13 mouse cellular contexts compared by ENCODE assay signal in the genomic region with DNA sequence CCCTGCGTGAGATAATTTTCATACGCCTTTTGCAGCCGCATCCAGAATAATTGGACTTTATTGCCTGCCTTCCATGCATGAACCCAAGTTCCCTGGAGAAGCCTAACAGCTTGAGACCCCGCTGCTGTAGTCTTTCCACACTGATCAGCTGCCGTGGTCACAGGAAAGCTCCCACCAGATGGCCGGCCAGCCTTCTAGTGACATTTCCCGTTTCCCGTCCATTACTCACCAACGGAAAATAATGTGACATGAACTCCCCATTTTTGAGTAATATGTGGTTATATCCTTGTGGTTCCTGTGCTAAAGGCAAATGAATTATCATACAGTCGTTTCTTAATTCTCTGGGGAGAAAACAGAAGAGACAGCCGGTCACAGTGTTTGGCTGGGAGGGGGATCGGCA. TPM values are rescaled to one million over a fixed set of nuclear protein-coding genes. Genes with fewer than 3 reads are reported as not detected.
A peak's percentile ranks its signal among the peaks of the same experiment; 100 is the strongest.
DNase-seq lines count a peak whose midpoint lies in the region; ATAC-seq and TF ChIP-seq lines count a peak whose summit lies in the region.
"Had no signal": no experiment of that assay in that cellular context is flagged by ENCODE, and none has a peak within 500 bp of the region (broad histone marks: within the 10 kb centered on the region; RNA-seq: fewer than 3 reads in every experiment).

No protein-coding gene starts in this region.

- H3K79me2 ChIP-seq in CH12.LX (replicated peaks; ENCODE audit: control insufficient read depth, extremely low read depth, insufficient read depth, poor library complexity, severe bottlenecking) = no peaks in the 10 kb centered on the region

- no peak overlapping the region for H3K27ac ChIP-seq in kidney, embryonic 14.5 days (ENCODE audit: low read depth, low read length)
- no peak overlapping the region for H3K27ac ChIP-seq in CH12.LX (ENCODE audit: insufficient read depth, low read depth)
- no peak overlapping the region for H3K27ac ChIP-seq in hindbrain, embryonic 12.5 days
- H3K27ac ChIP-seq in intestine, embryonic 16.5 days (ENCODE audit: low read length) = no peak overlapping the region
- H3K27ac ChIP-seq: heart, embryonic 13.5 days had no signal

- H3K4me1 ChIP-seq in kidney, embryonic 14.5 days (ENCODE audit: control insufficient read depth, insufficient read depth, low read length) = peaks cover 8% of the 10 kb centered on the region
- peaks cover 19 to 61% of the 10 kb centered on the region in 2 experiments for H3K4me1 ChIP-seq in CH12.LX (ENCODE audit: control insufficient read depth in 1 of 2, insufficient read depth in 2 of 2)
- peaks cover 7% of the 10 kb centered on the region; the same call in 1 of the 2 replicates for H3K4me1 ChIP-seq in hindbrain, embryonic 12.5 days
- peaks cover 11% of the 10 kb centered on the region for H3K4me1 ChIP-seq in megakaryocyte, embryonic 14.5 days
- H3K4me1 ChIP-seq in intestine, embryonic 16.5 days (ENCODE audit: control insufficient read depth, insufficient read depth, low read length) = no peaks in the 10 kb centered on the region
- H3K4me1 ChIP-seq: heart, embryonic 13.5 days had no signal

- no peaks in the 10 kb centered on the region for H3K36me3 ChIP-seq in kidney, embryonic 14.5 days (ENCODE audit: control insufficient read depth, insufficient read depth, low read length)
- no peaks in the 10 kb centered on the region for H3K36me3 ChIP-seq in CH12.LX (replicated peaks in 1 of 2; ENCODE audit: control insufficient read depth in 1 of 2, insufficient read depth in 1 of 2, low read length in 1 of 2)
- no peaks in the 10 kb centered on the region for H3K36me3 ChIP-seq in hindbrain, embryonic 12.5 days
- no peaks in the 10 kb centered on the region for H3K36me3 ChIP-seq in megakaryocyte, embryonic 14.5 days (replicated peaks; ENCODE audit: low read length)
- no peaks in the 10 kb centered on the region for H3K36me3 ChIP-seq in intestine, embryonic 16.5 days (ENCODE audit: control insufficient read depth, insufficient read depth, low read length)
- H3K36me3 ChIP-seq: heart, embryonic 13.5 days had no signal

- TF ChIP-seq EP300 in CH12.LX (IDR thresholded peaks at IDR 0.05; ENCODE audit: low read length) = peak; percentile 93

- peaks cover 12% of the 10 kb centered on the region for H3K27me3 ChIP-seq in kidney, embryonic 14.5 days (ENCODE audit: control insufficient read depth, insufficient read depth, low read length)
- no peaks in the 10 kb centered on the region for H3K27me3 ChIP-seq in CH12.LX (replicated peaks)
- H3K27me3 ChIP-seq in hindbrain, embryonic 12.5 days = no peaks in the 10 kb centered on the region; the same call in 1 of the 2 replicates
- peaks cover 27% of the 10 kb centered on the region for H3K27me3 ChIP-seq in megakaryocyte, embryonic 14.5 days (replicated peaks)
- H3K27me3 ChIP-seq in intestine, embryonic 16.5 days (replicated peaks; ENCODE audit: control insufficient read depth, insufficient read depth, low read length) = no peaks in the 10 kb centered on the region
- H3K27me3 ChIP-seq: heart, embryonic 13.5 days had no signal

- no peaks in the 10 kb centered on the region for H3K9me3 ChIP-seq in kidney, embryonic 14.5 days (ENCODE audit: control insufficient read depth, low read length)
- H3K9me3 ChIP-seq in CH12.LX (replicated peaks; ENCODE audit: low read length) = no peaks in the 10 kb centered on the region
- no peaks in the 10 kb centered on the region for H3K9me3 ChIP-seq in hindbrain, embryonic 12.5 days (replicated peaks)
- H3K9me3 ChIP-seq in megakaryocyte, embryonic 14.5 days = no peaks in the 10 kb centered on the region
- no peaks in the 10 kb centered on the region for H3K9me3 ChIP-seq in intestine, embryonic 16.5 days (ENCODE audit: control insufficient read depth, low read length)
- H3K9me3 ChIP-seq: heart, embryonic 13.5 days had no signal

- no peak for TF ChIP-seq CTCF in CH12.LX (conservative IDR thresholded peaks at IDR 0.05 in 1 of 2, IDR thresholded peaks at IDR 0.05 in 1 of 2; ENCODE audit: low read depth in 2 of 2, low read length in 2 of 2)

- WGBS in kidney, embryonic 14.5 days = 44% methylated on average over 12 of the region's 12 CpGs
- 53% methylated on average over 12 of the region's 12 CpGs for WGBS in hindbrain, embryonic 12.5 days
- WGBS in intestine, embryonic 16.5 days = 62% methylated on average over 12 of the region's 12 CpGs

- ATAC-seq in kidney, embryonic 14.5 days (ENCODE audit: low FRiP score, low TSS enrichment) = no peak
- ATAC-seq in hindbrain, embryonic 12.5 days (ENCODE audit: low FRiP score) = 0 out of 2 replicates have a peak, but pooled peaks have one; percentile 43
- ATAC-seq in intestine, embryonic 16.5 days = no peak
- ATAC-seq: CD4-positive, CD25-positive, alpha-beta regulatory T cell, adult 4 months had no signal

- no peak overlapping the region for H3K9ac ChIP-seq in kidney, embryonic 14.5 days (ENCODE audit: low read depth, low read length)
- H3K9ac ChIP-seq in CH12.LX (ENCODE audit: insufficient read depth, low read depth) = no peak overlapping the region
- H3K9ac ChIP-seq in hindbrain, embryonic 12.5 days = no peak overlapping the region
- H3K9ac ChIP-seq in intestine, embryonic 16.5 days (ENCODE audit: low read depth, low read length) = no peak overlapping the region
- H3K9ac ChIP-seq: heart, embryonic 13.5 days had no signal

- TF ChIP-seq POLR2A in CH12.LX (IDR thresholded peaks at IDR 0.05; ENCODE audit: low read depth, low read length) = no peak

- no peak overlapping the region for H3K4me3 ChIP-seq in kidney, embryonic 14.5 days (ENCODE audit: low read length)
- no peak overlapping the region for H3K4me3 ChIP-seq in CH12.LX (replicated peaks in 1 of 3; ENCODE audit: low read depth in 2 of 3, low read length in 2 of 3, poor library complexity in 1 of 3)
- no peak overlapping the region for H3K4me3 ChIP-seq in hindbrain, embryonic 12.5 days
- H3K4me3 ChIP-seq in megakaryocyte, embryonic 14.5 days (replicated peaks) = peak overlapping the region; percentile 11
- H3K4me3 ChIP-seq in intestine, embryonic 16.5 days (ENCODE audit: low read length) = no peak overlapping the region
- H3K4me3 ChIP-seq: heart, embryonic 13.5 days had no signal

- no peak for TF ChIP-seq RAD21 in CH12.LX (IDR thresholded peaks at IDR 0.05; ENCODE audit: low read depth, low read length)

- in situ Hi-C loops in CH12.LX (cut with MboI; ENCODE audit: low pct_ligation_motif_present, low pct_unique_long_range_greater_than_20kb, low sequenced_read_pairs) = no loop called here

- dilution Hi-C loops in CH12.LX (cut with MboI; ENCODE audit: extremely low pct_ligation_motif_present, extremely low pct_unique_long_range_greater_than_20kb, low sequenced_read_pairs) = no loop called here

- peak overlapping the region; percentile 13; the same call in 1 of the 2 replicates for H3K4me2 ChIP-seq in kidney, embryonic 14.5 days (replicated peaks; ENCODE audit: low read depth, low read length)
- no peak overlapping the region for H3K4me2 ChIP-seq in CH12.LX (ENCODE audit: insufficient read depth, low read depth, poor library complexity, severe bottlenecking)
- no peak overlapping the region for H3K4me2 ChIP-seq in hindbrain, embryonic 12.5 days (replicated peaks)
- no peak overlapping the region for H3K4me2 ChIP-seq in intestine, embryonic 16.5 days (ENCODE audit: low read depth, low read length)
- H3K4me2 ChIP-seq: heart, embryonic 13.5 days had no signal

- no peak for DNase-seq in kidney, adult 8-10 months
- DNase-seq in CH12.LX (ENCODE audit: extremely low read depth) = peak; percentile 70
- DNase-seq in frontal cortex, postnatal 36 days (ENCODE audit: low spot score in 2 of 2) = no peak
- DNase-seq: adrenal gland, postnatal 10 days; layer of hippocampus, postnatal 36 days; thymus, postnatal 14 days had no signal

TF ChIP-seq in CH12.LX, 34 proteins besides CTCF, POLR2A, EP300 and RAD21:
- peak; percentile 69 for TF ChIP-seq BHLHE40 (IDR thresholded peaks at IDR 0.05; ENCODE audit: low read depth, low read length)
- TF ChIP-seq ELF1 (IDR thresholded peaks at IDR 0.05; ENCODE audit: low read depth, low read length) = 0 out of 2 replicates have a peak, but pooled peaks have one; percentile 10
- TF ChIP-seq CHD2 (IDR thresholded peaks at IDR 0.05; ENCODE audit: low read length) = 0 out of 2 replicates have a peak, but pooled peaks have one; percentile 13
- no peak for TF ChIP-seq HCFC1 (IDR thresholded peaks at IDR 0.05; ENCODE audit: low read depth, low read length)
- peak; percentile 2; the same call in 1 of the 2 replicates for TF ChIP-seq JUN (IDR thresholded peaks at IDR 0.05; ENCODE audit: insufficient read depth, low read depth, low read length)
- no peak for TF ChIP-seq CHD1 (IDR thresholded peaks at IDR 0.05; ENCODE audit: low read depth, low read length)
- no peak for TF ChIP-seq TBP (conservative IDR thresholded peaks at IDR 0.05; ENCODE audit: low read depth, low read length)
- TF ChIP-seq MAX (IDR thresholded peaks at IDR 0.05; ENCODE audit: low read length) = no peak
- no peak for TF ChIP-seq POLR2AphosphoS2 (IDR thresholded peaks at IDR 0.05; ENCODE audit: low read depth, low read length)
- no peak for TF ChIP-seq JUND (conservative IDR thresholded peaks at IDR 0.05; ENCODE audit: low read depth, low read length)
- TF ChIP-seq IRF4 (IDR thresholded peaks at IDR 0.05; ENCODE audit: low read depth, low read length) = peak; percentile 81
- TF ChIP-seq RCOR1 (conservative IDR thresholded peaks at IDR 0.05; ENCODE audit: low read depth, low read length) = 0 out of 2 replicates have a peak, but pooled peaks have one; percentile 44
- 0 out of 2 replicates have a peak, but pooled peaks have one; percentile 41 for TF ChIP-seq MAFK (IDR thresholded peaks at IDR 0.05; ENCODE audit: insufficient replicate concordance, low read length)
- TF ChIP-seq MEF2A (IDR thresholded peaks at IDR 0.05; ENCODE audit: borderline replicate concordance, low read depth, low read length) = peak; percentile 41; the same call in 1 of the 2 replicates
- TF ChIP-seq TCF12 (IDR thresholded peaks at IDR 0.05; ENCODE audit: low read depth, low read length) = peak; percentile 69; the same call in 1 of the 2 replicates
- TF ChIP-seq ETS1 (conservative IDR thresholded peaks at IDR 0.05; ENCODE audit: low read depth, low read length) = peak; percentile 87

RNA-seq across cellular contexts. Expression of a gene that starts 51.2 kb away (rescaled TPM):
- polyA plus RNA-seq in kidney, embryonic 14.5 days (2014; fragmentation: Nextera tagmentation; extraction: Ambion mirVana) = not detected in 2 replicates
- total RNA-seq in CH12.LX (2012; rRNA removed) = 0.25 and 0.38 TPM in 2 replicates
- 0.15 and 0.39 TPM in 2 replicates for total RNA-seq in CH12.LX (2014; rRNA removed)
- polyA plus RNA-seq in CH12.LX (2012; ENCODE audit: insufficient read length, low read depth) = 0.21 and 0.71 TPM in 2 replicates
- 0.16 and 0.17 TPM in 2 replicates for polyA plus RNA-seq in hindbrain, embryonic 12.5 days (2016; fragmentation: Nextera tagmentation; extraction: Ambion mirVana)
- polyA plus RNA-seq in megakaryocyte, embryonic 14.5 days (2012; ENCODE audit: insufficient read depth, low replicate concordance) = not detected in 2 replicates
- 0.58 and 0.61 TPM in 2 replicates for polyA plus RNA-seq in intestine, embryonic 16.5 days (2015; fragmentation: Nextera tagmentation; extraction: Ambion mirVana)
- total RNA-seq: gastrocnemius, adult 18-20 months had no signal
- polyA plus RNA-seq: CD4-positive, CD25-positive, alpha-beta regulatory T cell, adult 4 months; heart, embryonic 13.5 days had no signal
